Mouse (Mus musculus) B cell, adult 67 days (primary cell): Measurements from ENCODE around the gene Sgtb. TPM values are rescaled to one million over a fixed set of nuclear protein-coding genes. Genes with fewer than 3 reads are reported as not detected.

ENCODE experiments used
- total RNA-seq, 2 experiments: library from RNA; stranded (reverse); gene quantifications; 4 replicates each; pipeline ENCODE4 v1.2.4; 2023

Sgtb gene
- total RNA-seq: not detected

GRCm38 (mm10) chr13:104109288-104109815, at the start of gene Sgtb, which contains the start of gene Nln:
Gene Sgtb (plus strand): TSS chr13:104109741.
Gene Nln (minus strand): TSS chr13:104109614.

GRCm38 (mm10) chr13:104177796-104178649, 68.5 kb downstream of the Sgtb start, which contains the start of gene Trappc13:
Gene Trappc13 (minus strand): TSS chr13:104178469.

GRCm38 (mm10) chr13:104178650-104179121, 69.1 kb downstream of the Sgtb start, which contains the start of gene Trim23:
Gene Trim23 (plus strand): TSS chr13:104178797.

Other genes starting within 250 kb of the Sgtb start
- 100 to 1,000 TPM; 124 to 129 TPM for gene Erbin, start 189.2 kb upstream of the Sgtb start, total RNA-seq
- gene Nln, start 127 bp upstream of the Sgtb start, total RNA-seq: 10 to 100 TPM; 16.5 to 20.6 TPM
- 10 to 100 TPM; 30.0 to 34.9 TPM for gene Trappc13, start 68.7 kb downstream of the Sgtb start, total RNA-seq
- 10 to 100 TPM; 12.9 to 17.6 TPM for gene Trim23, start 69.1 kb downstream of the Sgtb start, total RNA-seq
- 1 to 10 TPM; 8.7 to 10.0 TPM for gene Cenpk, start 118.9 kb downstream of the Sgtb start, total RNA-seq
- gene Ppwd1, start 119.1 kb downstream of the Sgtb start, total RNA-seq: 10 to 100 TPM; 41.3 to 41.8 TPM
- 10 to 100 TPM; 20.6 to 22.8 TPM for gene Adamts6, start 178.1 kb downstream of the Sgtb start, total RNA-seq